Mouse (Mus musculus) adrenal gland, postnatal 25 days (tissue): ENCODE results near the gene Mcu. TPM values are rescaled to one million over a fixed set of nuclear protein-coding genes. Genes with fewer than 3 reads are reported as not detected.

Experiments
- DNase-seq: peaks from one replicate; pipeline ENCODE4 v3.0.0; 2021; ENCODE audit warnings: mixed read lengths
- long read RNA-seq: library from polyadenylated mRNA; stranded (forward); transcript quantifications from one replicate; pipeline ENCODE4 v2.0.0, GENCODE M21; 2021
- total RNA-seq: library from RNA; stranded (reverse); gene quantifications from 2 replicates; pipeline ENCODE4 v1.2.3, GENCODE M21; 2021

Gene Mcu
- 47.2 and 52.3 TPM in 2 replicates for total RNA-seq
- long read RNA-seq, transcript Mcu-202 (8 exons, 2,872 nt): major isoform, 7 of 16 reads
- long read RNA-seq, partial matches to known transcripts: 1 of 16 reads
- long read RNA-seq, other reads (novel, unspliced or antisense): 8 of 16 reads

- DNase-seq: peak; percentile 96
These were observed at the start of gene Mcu for GRCm38 (mm10) chr10:59616522-59616921. Gene Mcu (minus strand): TSS chr10:59616692.

DNA sequence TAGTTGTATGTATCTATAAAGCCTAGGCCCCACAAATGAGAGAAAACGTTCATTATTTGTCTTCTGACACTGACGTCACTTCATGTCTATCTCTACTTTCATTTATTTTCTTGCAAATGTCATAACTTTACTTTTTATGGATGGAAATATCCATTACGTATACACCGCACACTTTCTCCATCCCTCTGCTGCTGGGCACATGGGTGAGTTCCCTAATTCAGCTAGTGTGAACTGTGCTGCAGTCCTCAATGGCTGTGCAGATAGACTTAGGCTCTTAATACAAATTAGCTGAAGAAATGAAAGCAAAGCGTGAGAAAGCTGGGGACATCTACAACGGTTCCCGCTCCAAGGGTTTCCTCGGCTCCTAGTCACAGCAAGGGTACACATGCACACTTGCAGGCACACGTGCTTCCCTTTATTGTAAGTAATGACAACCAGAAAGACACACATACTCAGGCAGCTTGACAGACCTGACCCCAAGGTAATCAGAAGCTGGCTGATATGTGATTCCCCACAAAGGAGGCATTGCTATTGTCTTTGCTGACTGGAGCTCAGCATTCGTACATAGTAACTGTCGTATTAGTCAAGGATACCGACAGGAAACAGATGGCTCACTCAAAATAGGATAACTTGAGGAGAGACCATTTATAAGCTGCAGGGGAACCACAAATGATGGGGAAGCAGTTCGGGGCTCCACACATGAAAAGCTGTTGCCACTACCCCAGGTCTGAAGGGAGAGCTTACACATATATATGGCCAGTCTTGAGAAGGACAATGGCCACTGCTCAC lies 49.2 kb upstream of the Mcu start:
- no peak for DNase-seq

DNA sequence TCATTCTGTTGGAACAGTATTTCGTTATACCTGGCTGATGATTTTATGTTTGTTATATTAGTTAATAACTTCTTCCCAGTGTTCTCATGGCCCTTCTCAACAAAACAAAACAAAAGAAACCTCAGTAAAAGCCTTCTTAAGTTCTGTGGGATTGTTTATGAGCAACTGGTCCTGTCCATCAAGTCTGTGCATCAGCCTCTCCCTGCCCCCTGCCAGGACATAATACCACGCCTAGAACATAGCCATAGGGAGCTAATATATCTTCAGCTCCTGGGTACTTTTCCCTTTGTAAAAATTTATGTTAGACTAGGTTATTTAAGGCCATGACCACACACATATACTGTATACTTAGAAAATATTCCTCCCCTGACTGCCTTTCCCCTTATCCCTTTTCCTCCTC lies 48.3 kb upstream of the Mcu start:
- no peak for DNase-seq

- DNase-seq: no peak
These were observed 40.3 kb upstream of the Mcu start for GRCm38 (mm10) chr10:59656799-59657198.

GRCm38 (mm10) chr10:59646821-59647378 lies 30.4 kb upstream of the Mcu start:
- no peak for DNase-seq

DNA sequence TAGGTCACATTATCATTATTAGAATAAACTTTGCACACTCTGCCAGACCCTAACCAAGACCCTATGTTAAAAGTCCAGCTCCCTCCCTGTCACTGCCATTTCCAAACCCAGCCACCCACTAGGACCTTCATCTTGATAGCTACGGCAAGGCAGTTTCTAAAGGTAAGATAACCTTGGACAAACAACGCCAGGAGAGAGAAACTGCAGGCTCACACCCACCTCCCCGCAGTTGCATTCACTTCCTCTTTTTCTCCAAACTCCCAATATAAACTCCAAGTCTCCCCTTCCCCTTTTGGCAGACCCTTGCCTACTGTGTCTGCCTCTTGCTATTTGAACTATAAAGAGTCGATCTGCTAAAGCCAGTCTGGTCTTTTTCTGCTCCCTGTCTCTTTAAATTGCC lies 28.7 kb upstream of the Mcu start:
- no peak for DNase-seq

GRCm38 (mm10) chr10:59644710-59645109 lies 28.2 kb upstream of the Mcu start:
- DNase-seq: no peak

DNA sequence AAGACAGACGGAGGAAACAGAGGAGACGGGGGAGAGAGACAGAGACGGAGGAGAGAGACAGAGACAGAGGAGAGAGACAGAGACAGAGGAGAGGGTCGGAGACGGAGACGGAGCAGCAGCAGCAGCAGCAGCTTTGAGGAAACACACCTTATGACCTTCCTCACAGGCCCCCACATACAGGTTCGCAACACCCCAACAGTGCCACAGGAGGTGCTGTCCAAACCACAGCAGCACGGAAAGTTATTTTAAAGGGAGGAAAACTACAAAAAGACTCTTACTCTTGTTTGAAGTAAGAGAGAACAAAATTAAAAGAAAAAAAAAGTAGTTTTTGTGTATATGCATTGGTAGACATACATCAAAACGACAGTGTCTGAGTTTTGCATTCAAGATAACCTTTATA lies 27.2 kb upstream of the Mcu start:
- no peak for DNase-seq

DNA sequence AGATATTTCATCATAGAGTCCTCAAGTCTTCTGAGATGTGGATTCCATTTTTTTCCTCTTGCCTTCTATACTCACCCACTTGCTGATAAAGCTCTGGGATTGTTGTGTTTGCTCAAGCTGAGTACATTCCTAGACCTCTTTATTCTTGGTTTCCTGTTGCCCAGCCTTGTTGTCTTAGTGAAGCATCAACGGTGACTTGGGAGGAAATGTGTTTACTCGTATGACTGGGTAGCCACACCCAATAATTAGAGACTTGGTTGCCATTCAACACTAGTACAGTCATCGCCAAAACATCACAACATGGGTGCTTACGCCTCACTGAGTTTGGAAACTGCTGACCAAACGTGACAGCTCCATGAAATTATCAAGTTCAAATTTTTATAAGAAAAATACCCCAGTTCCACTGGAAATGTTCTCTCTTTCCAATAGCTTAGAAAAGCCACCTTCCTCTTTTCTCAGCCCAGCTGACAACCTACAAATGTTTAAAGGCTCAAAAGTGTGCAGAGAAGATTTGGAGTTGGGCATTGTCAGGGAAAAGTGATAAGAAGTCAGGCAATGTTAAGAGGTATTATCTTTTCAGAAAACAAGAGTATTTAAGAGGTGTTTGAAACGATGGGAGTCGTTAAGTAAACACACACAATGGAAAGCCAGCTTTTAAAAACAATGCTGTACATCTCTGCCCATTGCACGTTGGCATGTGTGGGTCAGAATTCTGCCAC lies 26.3 kb upstream of the Mcu start:
- no peak for DNase-seq

- DNase-seq: no peak
These were observed 22.1 kb upstream of the Mcu start for GRCm38 (mm10) chr10:59638576-59638975.

- no peak for DNase-seq
These were observed 21.2 kb upstream of the Mcu start for GRCm38 (mm10) chr10:59637596-59638124.

DNA sequence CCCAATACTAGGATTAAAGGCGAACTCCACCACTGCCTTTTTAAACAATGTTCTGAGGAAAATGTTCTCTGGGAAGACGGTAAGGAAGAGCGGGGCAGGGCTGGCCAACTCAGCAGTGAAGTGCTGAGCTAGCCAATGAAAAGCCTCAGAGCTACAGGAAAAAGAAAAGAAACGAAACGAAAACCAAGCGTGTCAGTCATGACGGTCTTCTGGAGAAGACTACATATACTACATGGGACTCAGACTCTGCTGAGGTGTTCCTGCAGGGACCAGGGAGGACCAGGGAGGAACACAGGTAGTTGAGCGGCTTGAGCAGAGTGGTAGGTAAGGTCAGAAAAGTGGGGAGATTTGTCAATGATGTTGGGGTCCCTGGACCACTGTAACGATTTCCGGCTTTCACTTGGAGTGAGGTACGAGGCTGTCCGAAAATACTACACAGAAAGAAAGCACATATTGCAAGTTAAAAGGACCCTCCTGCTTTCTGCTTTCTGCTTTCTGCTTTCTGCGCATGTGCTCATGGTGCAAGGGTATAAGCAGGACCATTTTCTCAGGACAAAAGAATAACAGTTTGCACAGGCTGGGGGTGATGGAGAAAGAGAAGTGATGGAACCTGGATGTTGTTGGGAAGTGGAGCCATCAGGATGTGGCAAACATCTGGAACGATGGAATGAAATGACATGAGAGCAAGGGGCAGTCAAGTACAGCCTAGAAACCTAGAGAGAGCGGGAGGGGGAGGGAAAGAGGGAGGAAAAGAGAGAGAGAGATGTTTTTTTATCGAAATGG lies 20.4 kb upstream of the Mcu start:
- DNase-seq: no peak

DNA sequence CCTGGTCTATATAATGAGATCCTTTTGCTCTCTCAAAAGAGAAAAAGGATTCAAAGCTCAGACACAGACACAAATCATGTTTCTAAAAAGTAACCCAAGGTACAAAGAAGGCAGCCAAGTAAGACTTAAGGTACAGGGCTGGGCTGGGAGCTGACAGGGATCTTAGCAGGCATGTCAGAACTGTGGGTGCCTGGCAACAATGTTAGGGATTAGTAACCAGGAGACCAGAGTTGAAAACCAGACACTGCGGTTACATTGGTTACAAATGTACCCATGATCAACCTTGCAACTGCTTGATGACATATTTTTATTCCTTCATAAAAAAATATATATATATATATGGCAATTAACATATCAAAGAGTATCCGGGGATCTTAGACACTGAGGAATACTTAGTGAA lies 19.6 kb upstream of the Mcu start:
- DNase-seq: no peak

DNA sequence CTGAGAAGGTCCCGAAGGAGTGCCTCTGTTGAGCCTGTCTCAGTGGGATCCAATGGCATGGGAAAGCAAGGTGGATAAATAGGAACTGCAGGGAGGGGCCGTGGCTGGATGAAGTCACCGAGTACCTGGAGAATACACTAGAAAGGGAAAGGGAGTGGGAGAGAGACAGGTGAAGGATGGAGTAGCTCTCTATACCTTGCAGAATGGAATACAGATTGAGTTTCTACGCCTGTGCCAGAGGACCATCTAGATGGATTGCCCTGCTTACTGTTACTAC lies 13.0 kb upstream of the Mcu start:
- no peak for DNase-seq

DNA sequence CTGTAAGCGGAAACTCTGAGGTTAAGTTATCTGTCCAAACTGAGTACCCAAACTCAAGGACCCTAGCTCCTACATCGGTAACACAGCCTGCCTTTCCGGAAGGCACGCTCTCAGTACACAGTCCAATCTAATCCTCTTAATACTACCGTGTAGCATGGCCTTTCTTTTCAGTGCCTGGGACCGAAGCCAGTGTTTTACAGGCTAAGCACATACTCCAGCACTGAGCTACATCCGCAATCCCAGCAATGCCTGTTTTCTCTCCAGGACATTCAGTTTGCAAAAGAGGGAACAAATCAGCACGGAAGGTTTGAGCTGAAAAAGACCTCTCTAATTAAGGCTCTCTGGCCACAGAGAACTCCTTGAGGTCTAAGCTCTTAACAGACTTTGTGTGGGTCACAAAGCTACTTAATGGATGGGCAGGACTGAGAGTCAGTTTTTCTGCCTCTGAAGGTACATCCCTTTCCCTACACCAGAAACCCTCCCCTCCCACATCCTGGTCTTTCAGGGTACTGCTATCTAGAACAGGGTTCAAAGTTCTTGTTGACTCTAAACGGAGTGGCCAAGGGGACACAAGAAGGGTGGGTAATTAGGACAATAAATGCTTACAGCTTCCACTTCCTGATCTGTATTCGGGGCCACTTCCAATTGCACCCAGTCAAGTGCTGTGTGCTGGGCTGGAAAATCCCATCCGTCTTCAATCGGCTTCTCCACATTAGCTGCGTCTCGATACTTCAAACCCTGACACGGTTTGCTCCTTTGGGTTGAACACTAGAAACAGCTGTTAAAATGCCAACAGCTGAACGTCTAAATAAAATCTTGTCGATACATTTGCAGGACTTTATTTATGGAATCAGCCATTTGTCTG lies 12.4 kb upstream of the Mcu start:
- DNase-seq: no peak

DNA sequence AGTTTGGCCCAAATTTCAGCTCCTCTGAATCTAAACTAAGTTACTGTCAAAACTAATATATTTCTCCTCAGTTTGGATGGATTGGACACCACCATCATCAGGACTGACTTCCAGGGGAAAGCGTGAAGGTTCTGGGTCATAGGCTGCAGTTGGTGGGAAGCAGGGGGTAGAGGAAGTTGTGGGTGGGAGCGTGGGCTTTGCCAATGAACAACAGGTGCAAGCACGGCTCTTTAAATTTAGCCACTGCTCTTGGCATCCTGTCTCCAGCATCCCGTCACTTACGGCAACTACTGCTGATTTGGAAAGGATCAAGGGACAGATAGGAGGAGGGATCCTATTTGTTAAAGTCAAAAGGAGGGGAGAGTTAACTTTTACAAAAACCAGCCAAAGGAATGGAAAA lies 7.0 kb upstream of the Mcu start:
- DNase-seq: no peak

GRCm38 (mm10) chr10:59621355-59621754 lies 4.9 kb upstream of the Mcu start:
- DNase-seq: no peak

- no peak for DNase-seq
These were observed 1.3 kb upstream of the Mcu start for GRCm38 (mm10) chr10:59617776-59618175.

DNA sequence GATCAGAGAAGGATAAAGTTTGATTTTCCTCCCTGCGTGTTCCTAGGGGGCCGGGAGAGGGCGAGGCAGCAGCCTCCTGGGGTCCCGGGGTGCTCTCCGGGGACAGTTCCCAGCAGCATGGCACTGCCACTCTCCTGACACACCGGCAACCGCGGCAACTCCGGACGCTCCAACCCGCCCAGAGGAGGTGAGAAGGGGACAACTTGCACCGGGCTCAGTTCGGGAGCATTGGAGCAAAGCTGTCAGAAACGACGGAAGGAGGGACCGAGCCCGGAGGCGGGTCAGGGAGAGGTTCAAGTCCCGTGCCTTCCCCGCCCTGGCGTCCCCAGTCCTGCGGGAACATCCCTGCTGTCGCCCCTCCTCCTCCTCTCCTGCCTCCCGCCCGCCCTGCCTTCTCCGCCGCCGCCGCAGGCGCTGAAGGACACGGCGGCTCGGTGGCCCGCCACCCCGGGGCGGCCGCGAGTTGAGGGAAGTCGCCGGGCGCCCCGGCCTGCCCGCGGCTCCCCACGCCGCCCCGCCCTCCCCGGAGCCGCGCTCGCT lies 441 bp downstream of the Mcu start, which contains the start of gene Gm10322:
Gene Gm10322 (plus strand): TSS at position 83 of the 540 bp plus-strand sequence.
- DNase-seq: peak; percentile 77

DNA sequence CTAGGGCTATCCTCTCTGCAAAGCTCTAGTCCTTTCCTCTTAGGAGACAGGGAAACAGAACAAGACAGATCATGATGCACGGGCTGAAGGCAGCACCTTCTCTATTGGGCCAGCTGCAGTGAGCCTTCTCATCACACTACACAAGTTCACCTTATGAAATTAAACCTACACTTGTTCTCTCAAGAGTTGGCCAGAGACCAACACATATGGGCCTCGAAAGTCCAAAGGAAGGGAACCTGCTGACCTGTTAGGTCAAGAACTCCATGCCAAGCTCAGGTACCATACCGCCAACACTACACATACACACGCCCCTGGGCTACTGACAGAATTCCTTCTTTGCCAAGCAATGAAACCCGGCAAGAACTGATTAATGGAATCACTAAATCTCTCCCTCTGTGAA lies 1.1 kb downstream of the Mcu start:
- DNase-seq: no peak

DNA sequence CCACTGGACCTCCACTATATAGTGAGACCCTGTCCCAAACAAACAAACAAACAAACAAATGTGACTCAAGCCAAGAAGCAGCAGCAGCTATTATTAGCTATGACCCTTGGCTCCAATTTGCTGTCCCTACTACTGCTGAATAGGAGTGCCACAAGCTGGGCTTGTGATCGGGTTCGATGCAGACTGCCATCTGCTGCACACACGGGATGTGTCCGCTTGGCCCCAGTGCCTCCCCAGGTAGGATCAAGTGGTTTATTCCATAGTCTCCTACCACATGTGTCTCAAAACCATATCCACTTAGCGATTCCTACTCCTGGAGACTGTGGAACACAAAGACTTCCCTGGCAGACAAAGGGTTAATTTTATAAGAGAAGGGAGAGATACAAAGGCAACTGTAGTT lies 2.4 kb downstream of the Mcu start:
- no peak for DNase-seq
